Mouse (Mus musculus) heart, postnatal 10 days (tissue): Measurements from ENCODE around the gene Olfr123. TPM values are rescaled to one million over a fixed set of nuclear protein-coding genes. Genes with fewer than 3 reads are reported as not detected.

ENCODE experiments used
- DNase-seq, 2 experiments: peaks; one replicate each; pipeline ENCODE4 v3.0.0; 2021
- intact Hi-C: fragments of 180-260 bp; cut with DNase I; formaldehyde crosslinking; loops from one replicate; pipeline ENCODE4 v1.15.1; 2025
- total RNA-seq, 2 experiments: library from RNA; stranded (reverse); gene quantifications; 2 replicates each; pipeline ENCODE4 v1.2.3; 2021

Gene Olfr123
- not detected for total RNA-seq

DNA sequence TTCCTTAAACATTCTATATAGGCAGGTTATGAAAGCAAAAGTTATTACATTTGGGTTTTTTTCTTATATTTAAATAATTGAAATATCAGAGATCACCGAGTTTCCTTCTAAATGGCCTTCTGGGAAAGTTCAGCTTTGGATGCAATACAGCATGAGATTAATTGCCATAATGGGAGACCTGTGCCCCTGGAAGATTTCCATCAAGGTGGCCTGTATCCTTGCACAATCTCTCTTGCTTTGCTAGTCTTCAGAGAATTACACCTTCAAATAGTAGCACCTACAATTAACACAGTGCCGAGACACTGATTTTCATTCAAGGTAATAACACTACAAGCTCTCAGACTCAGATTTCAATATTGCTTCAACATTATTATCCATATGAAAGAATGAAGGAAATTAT is at the start of gene Olfr123:
Gene Olfr123 (plus strand): TSS at position 301 of the 400 bp plus-strand sequence.
- intact Hi-C loops = no loop called here
- DNase-seq = no peak

DNA sequence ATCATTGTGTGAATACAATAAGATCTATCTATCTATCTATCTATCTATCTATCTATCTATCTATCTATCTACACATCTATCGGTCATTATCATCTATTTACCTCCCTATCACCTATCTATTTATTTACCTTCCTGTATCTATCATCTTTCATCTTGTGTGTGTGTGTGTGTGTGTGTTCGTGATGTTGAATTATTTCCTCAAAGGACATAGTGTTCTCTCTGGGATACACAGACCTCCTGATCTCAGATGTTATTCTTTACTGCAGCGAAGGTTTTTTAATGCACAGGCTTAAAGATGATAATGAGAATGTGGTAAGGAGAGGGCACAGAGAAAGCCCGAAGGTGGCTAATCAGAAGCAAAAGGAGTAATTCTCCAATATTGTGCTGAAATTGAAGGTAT is 25.0 kb upstream of the Olfr123 start, which contains the start of gene Olfr122:
Gene Olfr122 (plus strand): TSS at position 301 of the 400 bp plus-strand sequence.
- DNase-seq = no peak
- intact Hi-C loops = no loop called here

DNA sequence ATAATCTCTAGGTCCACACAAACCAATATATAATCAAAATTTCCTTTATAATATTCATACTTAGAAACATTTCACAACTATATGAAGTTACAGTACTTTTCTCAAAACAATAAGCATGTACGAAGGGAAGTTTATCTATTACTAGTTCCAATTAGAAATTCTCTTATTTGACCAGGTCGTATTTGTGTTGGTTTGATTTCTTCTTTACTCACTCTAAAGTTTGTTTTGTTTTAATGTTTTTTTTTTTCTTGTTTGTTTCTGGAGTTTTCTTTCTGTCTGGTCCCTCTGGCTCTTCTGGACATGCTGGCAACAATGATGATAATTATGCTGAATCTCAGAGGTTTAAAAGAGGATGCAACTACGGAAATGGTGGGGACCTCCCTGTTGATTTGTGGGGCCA is 6.3 kb downstream of the Olfr123 start, which contains the start of gene Olfr124:
Gene Olfr124 (plus strand): TSS at position 301 of the 400 bp plus-strand sequence.
- intact Hi-C loops = no loop called here
- DNase-seq = no peak

DNA sequence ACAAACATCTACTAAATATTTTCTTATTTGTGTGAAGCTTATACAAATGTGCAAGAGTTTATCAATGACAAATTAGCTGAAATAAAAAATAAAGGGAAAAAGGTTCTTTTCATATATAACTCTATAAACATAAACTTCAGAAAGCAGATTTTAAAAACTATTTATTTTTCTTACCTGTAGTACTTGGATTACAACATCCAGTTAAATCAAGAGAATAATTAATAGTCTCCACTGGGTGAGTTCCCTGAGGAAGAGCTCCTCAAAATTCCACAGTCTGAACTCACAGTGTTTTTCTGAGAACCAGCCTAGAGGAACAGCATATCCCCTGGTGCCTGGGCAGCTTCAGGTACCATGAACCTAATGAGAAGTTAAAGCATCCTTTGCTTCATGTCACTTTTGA is 39.3 kb downstream of the Olfr123 start, which contains the start of gene Olfr125:
Gene Olfr125 (plus strand): TSS at position 301 of the 400 bp plus-strand sequence.
- no peak for DNase-seq

DNA sequence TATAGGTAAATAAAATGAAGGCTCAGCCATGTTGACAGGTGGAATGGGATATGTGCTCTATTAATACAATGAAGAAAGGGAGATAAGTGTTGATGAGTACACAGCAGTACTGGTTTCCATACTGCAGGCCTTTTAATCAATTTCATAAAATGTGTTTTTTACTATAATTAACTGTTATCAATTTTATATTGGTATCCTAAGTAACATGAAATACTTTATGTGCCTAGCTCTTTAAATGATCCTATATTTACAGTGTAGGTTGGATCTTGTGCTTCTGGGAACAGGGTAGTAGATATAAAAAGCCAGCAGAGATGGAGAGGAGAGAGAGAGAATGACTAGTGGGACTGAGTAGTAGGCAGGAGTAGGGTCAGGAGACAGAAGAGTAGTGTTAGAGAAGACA is 53.9 kb downstream of the Olfr123 start, which contains the start of gene Olfr126:
Gene Olfr126 (plus strand): TSS at position 301 of the 400 bp plus-strand sequence.
- intact Hi-C loops = no loop called here

More for the DNA sequence above, 39.3 kb downstream of the Olfr123 start, which contains the start of gene Olfr125:
- intact Hi-C loops = no loop called here

More for the DNA sequence above, 53.9 kb downstream of the Olfr123 start, which contains the start of gene Olfr126:
- DNase-seq = no peak

Other genes starting within 250 kb of the Olfr123 start
- gene Olfr112, start 224.1 kb upstream of the Olfr123 start, total RNA-seq = not detected
- not detected for gene Olfr113, start 215.9 kb upstream of the Olfr123 start, total RNA-seq
- gene Olfr114, start 200.8 kb upstream of the Olfr123 start, total RNA-seq = not detected
- gene Olfr115, start 166.4 kb upstream of the Olfr123 start, total RNA-seq = not detected
- gene Olfr116, start 166.3 kb upstream of the Olfr123 start, total RNA-seq = not detected
- gene Olfr117, start 129.7 kb upstream of the Olfr123 start, total RNA-seq = not detected
- not detected for gene Olfr118, start 126.5 kb upstream of the Olfr123 start, total RNA-seq
- not detected for gene Olfr119, start 97.0 kb upstream of the Olfr123 start, total RNA-seq
- gene Olfr120, start 71.7 kb upstream of the Olfr123 start, total RNA-seq = not detected
- not detected for gene Olfr121, start 44.7 kb upstream of the Olfr123 start, total RNA-seq
- not detected for gene Olfr122, start 24.9 kb upstream of the Olfr123 start, total RNA-seq
- not detected for gene Olfr124, start 6.4 kb downstream of the Olfr123 start, total RNA-seq
- gene Olfr125, start 39.4 kb downstream of the Olfr123 start, total RNA-seq = not detected
- not detected for gene Olfr126, start 54.0 kb downstream of the Olfr123 start, total RNA-seq
- not detected for gene Olfr127, start 106.9 kb downstream of the Olfr123 start, total RNA-seq
- not detected for gene Olfr128, start 127.0 kb downstream of the Olfr123 start, total RNA-seq
- not detected for gene Olfr761, start 159.6 kb downstream of the Olfr123 start, total RNA-seq